Mouse (Mus musculus) layer of hippocampus, postnatal 10 days (tissue): ENCODE data around the gene Gdf5. TPM values are rescaled to one million over a fixed set of nuclear protein-coding genes. Genes with fewer than 3 reads are reported as not detected.
"Not testable (repeated sequence)": the region's sequence is repeated elsewhere in the genome, so short reads cannot be mapped to it uniquely, and the experiment has no call there.

Source experiments
- DNase-seq, 2 experiments: peaks; one replicate each; pipeline ENCODE4 v3.0.0; 2021; ENCODE audit warnings: low spot score in 2 of 2
- total RNA-seq, 2 experiments: library from RNA; stranded (reverse); gene quantifications; 2 replicates each; pipeline ENCODE4 v1.2.3; 2021

The Gdf5 gene
- total RNA-seq, 2 experiments from 2014 or later = 0.74 to 1.1 TPM

DNA sequence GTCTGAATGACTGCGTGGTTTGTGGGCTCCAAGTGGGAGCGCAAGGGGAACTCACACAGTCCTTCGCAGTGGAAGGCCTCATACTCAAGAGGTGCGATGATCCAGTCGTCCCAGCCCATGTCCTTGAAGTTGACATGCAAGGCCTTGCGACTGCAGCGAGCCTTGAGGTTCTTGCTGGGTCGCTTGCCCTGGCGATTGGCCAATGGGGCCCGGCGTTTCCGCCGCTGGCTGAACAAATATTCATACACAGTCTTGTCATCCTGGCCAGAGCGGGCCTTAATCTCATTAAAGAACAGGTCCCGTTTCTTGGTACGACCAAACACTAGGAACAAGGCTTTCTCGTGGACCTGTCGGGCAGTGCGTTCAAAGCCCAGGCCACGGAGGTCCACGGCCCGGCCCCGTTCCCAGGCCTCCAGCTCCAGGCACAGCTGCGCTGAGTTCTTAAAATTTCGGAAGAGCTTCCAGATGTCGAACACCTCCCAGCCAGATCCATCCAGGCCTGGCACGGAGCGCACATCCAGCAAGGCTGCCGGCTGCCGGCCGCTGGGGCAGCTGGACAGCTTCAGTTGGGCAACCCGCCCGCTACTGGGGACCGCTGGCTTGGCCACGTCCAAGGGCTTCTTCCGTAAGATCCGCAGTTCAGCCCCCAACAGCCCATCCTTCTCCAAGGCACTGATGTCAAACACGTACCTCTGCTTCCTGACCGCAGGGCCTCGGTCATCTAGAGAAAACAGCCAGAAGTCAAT lies 3.3 kb downstream of the Gdf5 start:
- no peak for DNase-seq

GRCm38 (mm10) chr2:155940681-155941080 lies 4.5 kb downstream of the Gdf5 start, which contains the start of gene Gm15557:
Gene Gm15557 (plus strand): TSS chr2:155940728.
- DNase-seq = no peak

GRCm38 (mm10) chr2:155939897-155940529 lies 5.2 kb downstream of the Gdf5 start:
- no peak for DNase-seq

DNA sequence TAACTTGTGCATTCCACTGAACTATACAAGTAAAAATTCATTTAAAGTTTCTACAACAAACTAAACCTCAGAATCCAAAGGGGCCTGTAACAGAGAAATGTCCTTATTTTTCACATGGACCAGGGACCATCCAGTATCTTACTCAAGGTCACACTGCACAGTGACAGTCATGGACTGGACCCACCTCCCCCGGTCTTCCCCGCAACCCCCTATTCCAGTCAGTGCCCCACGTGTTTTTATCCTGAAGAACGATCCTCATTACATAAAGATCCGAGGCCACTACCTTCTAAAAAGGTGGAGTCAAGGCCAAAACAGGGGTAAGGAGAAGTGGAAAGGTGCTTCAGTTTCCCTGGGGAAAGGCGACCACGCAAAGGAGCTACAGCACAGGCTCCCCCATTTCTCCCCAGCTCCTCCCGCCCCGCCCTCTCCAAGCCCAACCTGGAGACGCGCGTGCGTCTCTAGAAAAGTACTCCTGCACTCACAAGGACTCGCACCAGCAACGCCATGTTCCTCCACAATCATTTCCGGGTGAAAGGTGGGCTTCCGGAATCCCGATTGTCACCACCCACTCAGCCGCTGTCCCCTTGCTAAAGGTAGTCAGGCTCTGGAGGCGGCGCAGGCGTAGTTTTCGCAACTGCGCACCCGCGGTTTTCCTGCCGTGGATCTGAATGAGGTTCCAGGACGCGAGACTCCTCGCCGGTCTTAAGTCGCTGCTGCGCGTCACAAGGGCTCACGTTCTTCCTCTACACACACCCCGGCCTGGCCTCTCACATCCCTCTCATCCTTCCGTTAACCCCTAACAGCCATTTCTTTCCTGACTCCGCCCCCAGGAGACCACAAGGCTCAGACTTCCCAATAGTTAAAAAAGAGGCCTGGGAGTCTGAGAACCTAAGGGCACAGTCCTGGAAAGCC lies 15.4 kb downstream of the Gdf5 start, which contains the start of gene Uqcc1:
Uqcc1 (minus strand) TSS at position 780 of the 912 bp plus-strand sequence.
- peak; percentile 90 to 92 for DNase-seq

DNA sequence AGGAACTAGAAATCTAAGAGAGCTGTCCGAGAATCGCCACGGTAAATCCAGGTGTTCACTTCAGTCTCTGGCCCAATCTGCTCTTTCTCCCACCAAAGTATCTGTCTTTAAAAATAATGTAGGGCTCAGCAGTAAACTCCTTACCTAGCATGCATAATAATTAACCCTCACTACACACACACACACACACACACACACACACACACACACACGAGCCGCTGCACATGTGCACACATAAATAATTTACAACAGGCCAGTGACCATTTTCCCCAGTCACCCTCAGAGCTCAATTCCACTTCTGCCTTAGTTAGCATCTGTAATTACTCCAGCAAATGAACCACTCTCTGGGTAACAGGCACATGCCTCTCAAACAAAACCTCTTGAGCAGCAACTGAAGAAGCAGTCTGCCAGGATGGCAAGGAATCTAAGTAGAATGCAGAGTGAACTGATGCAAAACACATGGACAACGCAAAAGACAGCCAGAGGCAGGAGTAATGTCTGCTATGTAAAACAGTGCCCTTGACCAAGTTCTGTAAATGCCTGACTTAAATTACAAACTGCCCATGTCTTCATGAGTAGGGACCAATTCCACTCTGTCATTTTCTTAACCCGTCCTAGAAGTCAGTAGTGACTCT lies 16.3 kb downstream of the Gdf5 start:
- DNase-seq = no peak

- not testable (repeated sequence) for DNase-seq
Measured at GRCm38 (mm10) chr2:155925213-155925612, 20.0 kb downstream of the Gdf5 start.

DNA sequence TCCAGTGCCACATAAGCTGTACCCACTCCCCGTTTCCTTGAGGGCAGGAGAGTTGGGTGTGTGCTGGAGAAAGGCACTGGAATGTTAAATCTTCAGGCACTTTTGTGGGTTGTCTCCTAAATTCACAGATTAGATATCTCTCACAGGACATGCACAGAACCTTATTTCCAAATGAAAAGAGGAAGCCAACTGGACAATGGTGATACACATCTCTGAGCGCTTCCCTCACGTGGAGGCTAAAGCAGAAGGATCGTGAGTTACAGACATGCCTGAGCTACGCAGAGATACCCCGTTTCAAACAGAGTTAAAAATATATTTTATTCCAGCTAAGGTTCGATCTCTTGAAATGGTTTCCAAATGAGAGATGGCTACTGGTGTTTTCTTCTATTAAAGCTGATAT lies 22.0 kb downstream of the Gdf5 start:
- no peak for DNase-seq

DNA sequence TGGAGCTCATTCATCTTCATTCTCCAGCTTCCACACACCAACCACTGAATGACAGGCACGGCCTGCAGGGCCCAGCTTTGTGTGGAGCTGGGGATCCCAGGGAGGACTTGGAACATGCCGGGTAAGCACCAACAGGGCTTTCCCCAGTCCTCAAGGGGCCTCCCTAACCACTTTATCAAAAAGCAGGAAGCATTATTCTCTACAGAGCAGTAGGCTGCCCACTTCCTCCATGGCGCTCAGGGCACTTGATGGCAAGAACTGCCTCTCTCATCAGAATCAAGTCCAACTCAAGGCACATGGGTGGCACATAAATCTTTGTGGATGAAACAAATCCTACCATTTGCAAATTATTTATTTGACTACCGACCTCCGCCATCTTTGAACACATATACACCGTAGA lies 30.5 kb downstream of the Gdf5 start:
- DNase-seq = no peak

DNA sequence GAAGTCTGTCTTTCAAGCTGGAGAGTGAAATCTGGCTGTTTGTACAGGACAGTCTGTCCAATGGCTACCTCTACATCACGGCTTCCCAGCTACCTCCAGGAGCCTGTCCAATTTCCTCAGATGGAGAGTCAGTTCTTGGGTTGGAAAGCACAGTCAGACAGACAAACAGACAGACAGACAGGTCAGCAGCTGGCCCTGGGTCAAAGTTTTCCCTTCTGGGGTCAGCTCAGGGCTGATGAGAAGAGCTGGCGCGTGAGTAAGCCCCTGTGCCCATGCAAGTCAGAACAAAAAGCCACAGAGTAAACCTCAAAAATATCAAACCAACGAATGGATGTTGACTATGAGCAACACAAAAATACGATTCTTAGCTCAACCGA lies 41.5 kb downstream of the Gdf5 start:
- peak; percentile 7 to 13 for DNase-seq

DNA sequence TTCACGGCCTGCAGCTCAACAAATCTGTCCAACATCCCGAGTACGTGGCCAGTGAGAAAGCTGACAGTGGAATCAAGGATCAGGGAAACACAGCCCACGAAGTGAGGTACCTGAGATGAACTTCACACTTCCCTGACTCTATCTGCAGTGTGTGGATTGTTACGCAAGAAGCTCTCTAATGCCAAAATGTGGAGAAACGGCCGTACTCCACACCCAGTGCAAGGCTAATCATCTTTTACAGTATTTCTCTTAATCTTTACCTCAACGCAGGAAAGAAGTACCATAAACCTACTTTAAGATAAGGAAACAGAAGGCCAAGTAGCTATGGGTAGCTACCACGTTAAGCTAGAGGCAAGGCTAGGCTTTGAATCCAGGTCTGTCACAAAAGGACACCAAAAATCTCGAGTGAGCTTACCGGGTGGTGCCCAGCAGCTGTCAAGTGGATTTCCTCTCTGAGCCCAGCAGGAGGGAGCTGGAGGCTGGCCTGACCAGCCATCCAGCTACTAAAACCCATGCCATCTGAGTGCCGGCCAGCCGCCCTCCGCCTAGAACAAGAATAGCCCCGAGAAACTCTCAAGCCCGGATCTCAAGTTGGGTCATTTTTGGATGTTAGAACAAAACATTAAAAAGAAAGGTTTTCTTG lies 42.1 kb downstream of the Gdf5 start:
- DNase-seq = peak; percentile 30 to 37

DNA sequence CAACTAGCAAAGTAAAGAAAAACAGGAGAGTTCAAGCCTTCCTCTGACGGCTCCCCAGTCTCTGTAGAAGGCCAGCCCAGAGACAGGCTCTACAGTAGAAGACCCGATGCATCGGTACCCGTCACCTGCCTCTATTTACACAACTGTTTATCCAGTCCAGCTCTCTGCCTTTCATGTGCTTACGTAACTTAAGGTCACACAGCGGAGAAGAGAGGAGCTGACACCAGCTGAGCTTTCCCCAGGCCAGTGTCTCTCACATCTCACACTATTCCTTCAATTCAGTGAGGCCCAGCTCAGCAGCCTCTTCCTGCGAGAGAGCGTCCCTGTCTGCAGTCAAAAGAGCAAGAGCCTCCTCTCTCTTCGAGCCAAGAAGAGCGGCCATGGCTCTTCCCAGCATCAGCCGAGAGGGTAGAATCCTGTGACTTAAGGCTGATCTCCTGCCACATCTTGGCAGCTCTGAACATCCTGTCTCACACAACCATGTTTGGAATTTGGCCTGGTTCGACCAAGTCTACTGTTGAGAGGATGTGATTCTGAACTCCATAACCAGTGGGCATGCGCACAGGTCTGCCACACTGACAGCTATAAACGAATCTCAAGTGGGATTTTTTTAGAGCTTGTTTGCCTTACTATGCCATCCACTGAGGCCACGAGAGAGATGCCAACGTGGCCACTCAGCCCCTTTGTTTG lies 50.0 kb downstream of the Gdf5 start:
- no peak for DNase-seq

DNA sequence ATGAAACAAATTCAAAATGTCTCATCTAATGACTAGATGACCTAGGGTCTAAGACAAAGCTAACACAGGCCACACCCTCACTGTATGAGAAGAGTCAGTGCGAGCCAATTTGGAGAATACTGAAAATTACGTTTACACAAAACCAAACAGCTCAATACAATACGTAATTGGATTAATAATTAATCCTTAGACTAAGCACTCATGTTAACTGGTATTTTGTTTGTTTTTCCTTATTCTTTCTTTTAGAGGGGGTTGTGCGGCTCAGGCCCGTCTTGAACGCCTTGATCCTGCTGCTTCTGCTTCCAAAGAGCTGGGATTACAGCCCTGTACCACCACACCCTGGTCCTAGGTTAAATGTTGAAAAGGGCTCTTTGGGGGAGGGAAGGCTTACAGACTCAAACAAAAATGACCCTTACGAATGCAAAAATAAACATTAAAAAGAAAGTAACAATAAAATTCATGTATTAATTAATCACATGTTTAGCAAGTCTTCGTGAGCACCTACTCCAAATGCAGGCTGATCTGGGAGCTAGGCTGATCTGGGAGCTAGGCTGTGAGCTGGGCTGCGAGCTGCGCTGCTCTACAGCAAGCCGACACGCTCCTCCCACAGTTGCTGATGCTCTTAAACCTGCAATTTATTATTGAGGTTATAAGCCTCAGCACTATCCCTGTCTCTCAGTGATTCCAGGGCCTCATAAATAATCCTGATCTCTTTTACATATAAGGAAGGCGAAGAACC lies 50.7 kb downstream of the Gdf5 start:
- DNase-seq = no peak

Other genes starting within 250 kb of the Gdf5 start
- 10 to 100 TPM; 19.1 to 20.9 TPM for gene Edem2, start 215.9 kb downstream of the Gdf5 start, total RNA-seq
- gene Gm17581, start 209.5 kb downstream of the Gdf5 start, total RNA-seq = not detected
- gene Procr, start 194.2 kb downstream of the Gdf5 start, total RNA-seq = 1 to 10 TPM; 2.1 to 3.2 TPM
- 10 to 100 TPM; 64.1 to 67.5 TPM for gene Mmp24, start 170.0 kb downstream of the Gdf5 start, total RNA-seq
- gene BC029722, start 125.9 kb downstream of the Gdf5 start, total RNA-seq = 10 to 100 TPM; 37.2 to 38.1 TPM
- 10 to 100 TPM; 73.4 to 83.1 TPM for gene Eif6, start 118.4 kb downstream of the Gdf5 start, total RNA-seq
- not detected for gene Fam83c, start 110.5 kb downstream of the Gdf5 start, total RNA-seq
- gene Uqcc1, start 15.1 kb downstream of the Gdf5 start, total RNA-seq = 10 to 100 TPM; 54.2 to 54.9 TPM
- gene Gm15557, start 4.6 kb downstream of the Gdf5 start, total RNA-seq = not detected
- 10 to 100 TPM; 18.1 to 23.2 TPM for gene Cep250, start 11.1 kb upstream of the Gdf5 start, total RNA-seq
- gene 6430550D23Rik, start 62.6 kb upstream of the Gdf5 start, total RNA-seq = 1 to 10 TPM in 1 of 2 experiments, under 1 TPM in 1; 0.80 to 1.1 TPM
- 100 to 1,000 TPM; 198 to 232 TPM for gene Ergic3, start 62.7 kb upstream of the Gdf5 start, total RNA-seq
- gene Fer1l4, start 107.6 kb upstream of the Gdf5 start, total RNA-seq = not detected
- gene Spag4, start 119.8 kb upstream of the Gdf5 start, total RNA-seq = 1 to 10 TPM; 3.3 to 6.7 TPM
- 10 to 100 TPM; 28.8 to 32.7 TPM for gene Cpne1, start 166.6 kb upstream of the Gdf5 start, total RNA-seq
- gene Rbm12, start 166.6 kb upstream of the Gdf5 start, total RNA-seq = 10 to 100 TPM; 33.5 to 34.8 TPM
- gene Gm28036, start 181.7 kb upstream of the Gdf5 start, total RNA-seq = 10 to 100 TPM; 21.7 to 24.7 TPM
- 100 to 1,000 TPM; 230 to 245 TPM for gene Romo1, start 198.7 kb upstream of the Gdf5 start, total RNA-seq
- gene Nfs1, start 198.8 kb upstream of the Gdf5 start, total RNA-seq = 10 to 100 TPM; 33.1 to 35.3 TPM
- gene Rbm39, start 234.9 kb upstream of the Gdf5 start, total RNA-seq = 100 to 1,000 TPM; 290 to 339 TPM